Mouse (Mus musculus): ENCODE data around the gene Slc8a3. TPM values are rescaled to one million over a fixed set of nuclear protein-coding genes. Genes with fewer than 3 reads are reported as not detected.
"Not testable (repeated sequence)": the region's sequence is repeated elsewhere in the genome, so short reads cannot be mapped to it uniquely, and the experiment has no call there.

Gene Slc8a3
- polyA plus RNA-seq (2012; rRNA removed), result not detected in 2 replicates

GRCm38 (mm10) chr12:81332875-81333421, at the start of gene Slc8a3:
Gene Slc8a3 (minus strand): TSS chr12:81333180.
- DNase-seq (ENCODE audit: low read depth in 1 of 2, low spot score in 2 of 2), result no peak
- 3% methylated on average over 47 of the region's 47 CpGs for WGBS
- no peaks in the 10 kb centered on the region for H3K36me3 ChIP-seq (ENCODE audit: control insufficient read depth, insufficient read depth, low read length)
- no peak within 1 kb of the TSS for H3K27ac ChIP-seq (ENCODE audit: insufficient read depth, low read length)
- no peak for TF ChIP-seq CTCF (IDR thresholded peaks at IDR 0.05; ENCODE audit: extremely low read depth, insufficient read depth, insufficient read length, insufficient replicate concordance)
- TF ChIP-seq POLR2A (IDR thresholded peaks at IDR 0.05; ENCODE audit: low read depth, low read length), result no peak
- H3K4me1 ChIP-seq (ENCODE audit: control insufficient read depth, insufficient read depth, insufficient read length), result no peaks in the 10 kb centered on the region
- peaks cover 9% of the 10 kb centered on the region for H3K27me3 ChIP-seq (ENCODE audit: control insufficient read depth, insufficient read depth, low read length)
- H3K4me3 ChIP-seq (ENCODE audit: extremely low read depth, insufficient read depth, insufficient read length), result no peak within 1 kb of the TSS

GRCm38 (mm10) chr12:81379364-81379763, 46.4 kb upstream of the Slc8a3 start, which contains the start of gene Gm4787:
Gene Gm4787 (minus strand): TSS chr12:81379464.
- not testable (repeated sequence) for H3K27me3 ChIP-seq (ENCODE audit: control insufficient read depth, insufficient read depth, low read length); H3K27ac ChIP-seq (ENCODE audit: insufficient read depth, low read length); DNase-seq (ENCODE audit: low read depth in 1 of 2, low spot score in 2 of 2); H3K4me1 ChIP-seq (ENCODE audit: control insufficient read depth, insufficient read depth, insufficient read length); H3K36me3 ChIP-seq (ENCODE audit: control insufficient read depth, insufficient read depth, low read length); H3K4me3 ChIP-seq (ENCODE audit: extremely low read depth, insufficient read depth, insufficient read length)
- 88% methylated on average over 1 of the region's 1 CpGs for WGBS

- H3K4me3 ChIP-seq (ENCODE audit: extremely low read depth, insufficient read depth, insufficient read length), result no peak overlapping the region
- H3K4me1 ChIP-seq (ENCODE audit: control insufficient read depth, insufficient read depth, insufficient read length), result no peaks in the 10 kb centered on the region
- TF ChIP-seq CTCF (IDR thresholded peaks at IDR 0.05; ENCODE audit: extremely low read depth, insufficient read depth, insufficient read length, insufficient replicate concordance), result no peak
- TF ChIP-seq POLR2A (IDR thresholded peaks at IDR 0.05; ENCODE audit: low read depth, low read length), result no peak
- H3K36me3 ChIP-seq (ENCODE audit: control insufficient read depth, insufficient read depth, low read length), result no peaks in the 10 kb centered on the region
- DNase-seq (ENCODE audit: low read depth in 1 of 2, low spot score in 2 of 2), result no peak
- 86% methylated on average over 5 of the region's 5 CpGs for WGBS
- no peak overlapping the region for H3K27ac ChIP-seq (ENCODE audit: insufficient read depth, low read length)
- peaks cover 9% of the 10 kb centered on the region for H3K27me3 ChIP-seq (ENCODE audit: control insufficient read depth, insufficient read depth, low read length)
Observed at GRCm38 (mm10) chr12:81333841-81334240, 861 bp upstream of the Slc8a3 start.

- Histone ChIP-seq H3K36me3 (ENCODE audit: control insufficient read depth, insufficient read depth, low read length) (no peaks in the 10 kb centered on the region), H3K4me3 (ENCODE audit: extremely low read depth, insufficient read depth, insufficient read length) (no peak overlapping the region), H3K27me3 (ENCODE audit: control insufficient read depth, insufficient read depth, low read length) (peaks cover 9% of the 10 kb centered on the region), H3K4me1 (ENCODE audit: control insufficient read depth, insufficient read depth, insufficient read length) (no peaks in the 10 kb centered on the region), H3K27ac (ENCODE audit: insufficient read depth, low read length) (no peak overlapping the region)
- WGBS, result 4% methylated on average over 39 of the region's 54 CpGs
- no peak for TF ChIP-seq CTCF (IDR thresholded peaks at IDR 0.05; ENCODE audit: extremely low read depth, insufficient read depth, insufficient read length, insufficient replicate concordance)
- no peak for TF ChIP-seq POLR2A (IDR thresholded peaks at IDR 0.05; ENCODE audit: low read depth, low read length)
- DNase-seq (ENCODE audit: low read depth in 1 of 2, low spot score in 2 of 2), result no peak
Observed at GRCm38 (mm10) chr12:81331937-81332874, 774 bp downstream of the Slc8a3 start.

GRCm38 (mm10) chr12:81331046-81331638, 1.8 kb downstream of the Slc8a3 start:
- H3K4me1 ChIP-seq (ENCODE audit: control insufficient read depth, insufficient read depth, insufficient read length), result no peaks in the 10 kb centered on the region
- 52% methylated on average over 5 of the region's 5 CpGs for WGBS
- peaks cover 9% of the 10 kb centered on the region for H3K27me3 ChIP-seq (ENCODE audit: control insufficient read depth, insufficient read depth, low read length)

GRCm38 (mm10) chr12:81324991-81325390, 8.0 kb downstream of the Slc8a3 start:
- 84% methylated on average over 3 of the region's 3 CpGs for WGBS
- H3K4me1 ChIP-seq (ENCODE audit: control insufficient read depth, insufficient read depth, insufficient read length), result no peaks in the 10 kb centered on the region
- no peak for DNase-seq (ENCODE audit: low read depth in 1 of 2, low spot score in 2 of 2)
- H3K27me3 ChIP-seq (ENCODE audit: control insufficient read depth, insufficient read depth, low read length), result no peaks in the 10 kb centered on the region
- no peak overlapping the region for H3K4me3 ChIP-seq (ENCODE audit: extremely low read depth, insufficient read depth, insufficient read length)
- no peak overlapping the region for H3K27ac ChIP-seq (ENCODE audit: insufficient read depth, low read length)
- TF ChIP-seq CTCF (IDR thresholded peaks at IDR 0.05; ENCODE audit: extremely low read depth, insufficient read depth, insufficient read length, insufficient replicate concordance), result no peak
- no peak for TF ChIP-seq POLR2A (IDR thresholded peaks at IDR 0.05; ENCODE audit: low read depth, low read length)
- no peaks in the 10 kb centered on the region for H3K36me3 ChIP-seq (ENCODE audit: control insufficient read depth, insufficient read depth, low read length)

More at GRCm38 (mm10) chr12:81331046-81331638, 1.8 kb downstream of the Slc8a3 start:
- TF ChIP-seq CTCF (IDR thresholded peaks at IDR 0.05; ENCODE audit: extremely low read depth, insufficient read depth, insufficient read length, insufficient replicate concordance), result no peak
- TF ChIP-seq POLR2A (IDR thresholded peaks at IDR 0.05; ENCODE audit: low read depth, low read length), result no peak
- Histone ChIP-seq H3K4me3 (ENCODE audit: extremely low read depth, insufficient read depth, insufficient read length) (no peak overlapping the region), H3K36me3 (ENCODE audit: control insufficient read depth, insufficient read depth, low read length) (no peaks in the 10 kb centered on the region), H3K27ac (ENCODE audit: insufficient read depth, low read length) (no peak overlapping the region)
- DNase-seq (ENCODE audit: low read depth in 1 of 2, low spot score in 2 of 2), result no peak
